Mouse (Mus musculus) MEL (cell line): ENCODE measurements around the gene Kcnab1. TPM values are rescaled to one million over a fixed set of nuclear protein-coding genes. Genes with fewer than 3 reads are reported as not detected.

ENCODE experiments used
- DNase-seq: peaks from one replicate; pipeline ENCODE4 v3.0.0; 2011; ENCODE audit warnings: low read depth, low spot score
- H3K27ac ChIP-seq: 2 replicates; pipeline ENCODE4 v1.5.1; 2012; ENCODE audit warnings: low read depth, mild to moderate bottlenecking, control low read depth, low read length, moderate library complexity; ENCODE audit not compliant: control insufficient read depth
- H3K27me3 ChIP-seq, 2 experiments: fragments of 150-350 bp in 1 of 2; sonication (generic) in 1 of 2; 2 replicates each; pipeline ENCODE4 v1.6.1; 2012; ENCODE audit warnings: low read length in 2 of 2, mild to moderate bottlenecking in 2 of 2, improper control_type of control experiment in 1 of 2, moderate library complexity in 1 of 2; ENCODE audit not compliant: insufficient read depth in 2 of 2, control insufficient read depth in 1 of 2
- H3K36me3 ChIP-seq, 2 experiments: 2 replicates each; pipeline ENCODE4 v1.6.1; 2012 to 2014; ENCODE audit warnings: low read length in 2 of 2, improper control_type of control experiment in 1 of 2, inconsistent platforms in 1 of 2, mild to moderate bottlenecking in 1 of 2; ENCODE audit not compliant: insufficient read depth in 2 of 2, control insufficient read depth in 1 of 2
- H3K4me1 ChIP-seq, 2 experiments: fragments of 150-350 bp in 1 of 2; sonication (generic) in 1 of 2; 2 replicates each; pipeline ENCODE4 v1.6.1; 2012; ENCODE audit warnings: low read length in 2 of 2, improper control_type of control experiment in 1 of 2, mild to moderate bottlenecking in 1 of 2; ENCODE audit not compliant: insufficient read depth in 2 of 2, control insufficient read depth in 1 of 2
- H3K4me3 ChIP-seq, 2 experiments: fragments of 150-350 bp in 1 of 2; sonication (generic) in 1 of 2; 2 replicates each; pipeline ENCODE4 v1.5.1; 2012; ENCODE audit warnings: low read depth in 2 of 2, low read length in 2 of 2, mild to moderate bottlenecking in 2 of 2, moderate library complexity in 2 of 2, control low read depth in 1 of 2, improper control_type of control experiment in 1 of 2; ENCODE audit not compliant: control insufficient read depth in 1 of 2, insufficient read depth in 1 of 2
- H3K79me2 ChIP-seq: 2 replicates; pipeline ENCODE4 v1.6.1; 2012; ENCODE audit warnings: mild to moderate bottlenecking, low read length, moderate library complexity; ENCODE audit not compliant: control insufficient read depth, poor library complexity, insufficient read depth
- H3K9ac ChIP-seq: 2 replicates; pipeline ENCODE4 v1.6.1; 2012; ENCODE audit warnings: low read depth, mild to moderate bottlenecking, control low read depth, low read length, moderate library complexity; ENCODE audit not compliant: control insufficient read depth, poor library complexity, severe bottlenecking
- H3K9me3 ChIP-seq: fragments of 150-350 bp; sonication (generic); replicated peaks from 2 replicates; pipeline ENCODE4 v1.6.1; 2012; ENCODE audit warnings: mild to moderate bottlenecking, low read length, improper control_type of control experiment, moderate library complexity; ENCODE audit not compliant: insufficient read depth
- CTCF ChIP-seq, 3 experiments: IDR thresholded peaks in 2 of 3; conservative IDR thresholded peaks in 1 of 3; 2 replicates each; pipeline ENCODE4 v1.5.1; 2011 to 2012; ENCODE audit warnings: low read length in 3 of 3, low read depth in 2 of 3, mild to moderate bottlenecking in 2 of 3, improper control_type of control experiment in 1 of 3, inconsistent platforms in 1 of 3, mixed read lengths in 1 of 3, moderate library complexity in 1 of 3; ENCODE audit not compliant: control insufficient read depth in 1 of 3, insufficient read depth in 1 of 3, poor library complexity in 1 of 3, severe bottlenecking in 1 of 3
- E2F4 ChIP-seq: IDR thresholded peaks from 2 replicates; pipeline ENCODE4 v1.6.1; 2011; ENCODE audit warnings: low read depth, low read length, improper control_type of control experiment, borderline replicate concordance
- ELF1 ChIP-seq: IDR thresholded peaks from 2 replicates; pipeline ENCODE4 v1.6.1; 2014; ENCODE audit warnings: low read depth, mild to moderate bottlenecking, inconsistent platforms, low read length, improper control_type of control experiment, moderate library complexity
- EP300 ChIP-seq, 2 experiments: IDR thresholded peaks; 2 replicates each; pipeline ENCODE4 v1.6.1; 2011; ENCODE audit warnings: improper control_type of control experiment in 2 of 2, low read length in 2 of 2, low read depth in 1 of 2, mild to moderate bottlenecking in 1 of 2
- GATA1 ChIP-seq: IDR thresholded peaks from 2 replicates; pipeline ENCODE4 v1.6.1; 2011; ENCODE audit warnings: low read depth, low read length, improper control_type of control experiment
- HCFC1 ChIP-seq: IDR thresholded peaks from 2 replicates; pipeline ENCODE4 v1.6.1; 2012; ENCODE audit warnings: low read depth, mild to moderate bottlenecking, inconsistent platforms, low read length, improper control_type of control experiment, moderate library complexity
- KAT2A ChIP-seq: conservative IDR thresholded peaks from 2 replicates; pipeline ENCODE4 v1.6.1; 2012; ENCODE audit warnings: low read depth, low read length, improper control_type of control experiment, inconsistent platforms
- MAZ ChIP-seq: IDR thresholded peaks from 2 replicates; pipeline ENCODE4 v1.6.1; 2012; ENCODE audit warnings: low read depth, mild to moderate bottlenecking, inconsistent platforms, low read length, improper control_type of control experiment
- MEF2A ChIP-seq: IDR thresholded peaks from 2 replicates; pipeline ENCODE4 v1.6.1; 2014; ENCODE audit warnings: low read depth, mild to moderate bottlenecking, inconsistent platforms, low read length, improper control_type of control experiment; ENCODE audit not compliant: poor library complexity, insufficient replicate concordance, severe bottlenecking; ENCODE audit errors: extremely low read depth
- MXI1 ChIP-seq: IDR thresholded peaks from 2 replicates; pipeline ENCODE4 v1.6.1; 2011; ENCODE audit warnings: mild to moderate bottlenecking, low read depth, low read length, improper control_type of control experiment
- MYC ChIP-seq: IDR thresholded peaks from 2 replicates; pipeline ENCODE4 v1.6.1; 2011; ENCODE audit warnings: low read depth, mild to moderate bottlenecking, low read length, improper control_type of control experiment, moderate library complexity
- NELFE ChIP-seq: IDR thresholded peaks from 2 replicates; pipeline ENCODE4 v1.6.1; 2011; ENCODE audit warnings: low read depth, low read length, improper control_type of control experiment
- NRF1 ChIP-seq: IDR thresholded peaks from 2 replicates; pipeline ENCODE4 v1.6.1; 2014; ENCODE audit warnings: low read depth, mild to moderate bottlenecking, inconsistent platforms, low read length, improper control_type of control experiment, moderate library complexity; ENCODE audit not compliant: poor library complexity, insufficient read depth, severe bottlenecking
- POLR2A ChIP-seq, 2 experiments: IDR thresholded peaks; 2 replicates each; pipeline ENCODE4 v1.6.1; 2011 to 2012; ENCODE audit warnings: low read length in 2 of 2, mild to moderate bottlenecking in 2 of 2, control low read depth in 1 of 2, improper control_type of control experiment in 1 of 2, low read depth in 1 of 2, moderate library complexity in 1 of 2; ENCODE audit not compliant: control insufficient read depth in 1 of 2, insufficient read depth in 1 of 2, poor library complexity in 1 of 2
- POLR2AphosphoS2 ChIP-seq: IDR thresholded peaks from 2 replicates; pipeline ENCODE4 v1.6.1; 2011; ENCODE audit warnings: low read length, improper control_type of control experiment
- POLR2AphosphoS5 ChIP-seq: IDR thresholded peaks from 2 replicates; pipeline ENCODE4 v1.6.1; 2012; ENCODE audit warnings: low read depth, borderline replicate concordance, mild to moderate bottlenecking, inconsistent platforms, low read length, moderate library complexity, mixed read lengths
- SIN3A ChIP-seq: IDR thresholded peaks from 2 replicates; pipeline ENCODE4 v1.6.1; 2012; ENCODE audit warnings: low read length, improper control_type of control experiment, inconsistent platforms
- TCF12 ChIP-seq: IDR thresholded peaks from 2 replicates; pipeline ENCODE4 v1.6.1; 2014; ENCODE audit warnings: low read depth, mild to moderate bottlenecking, inconsistent platforms, low read length, improper control_type of control experiment, moderate library complexity
- USF1 ChIP-seq: IDR thresholded peaks from 2 replicates; pipeline ENCODE4 v1.6.1; 2014; ENCODE audit warnings: low read depth, mild to moderate bottlenecking, inconsistent platforms, low read length, improper control_type of control experiment, moderate library complexity
- ZKSCAN1 ChIP-seq: IDR thresholded peaks from 2 replicates; pipeline ENCODE4 v1.6.1; 2012; ENCODE audit warnings: low read depth, mild to moderate bottlenecking, inconsistent platforms, low read length, improper control_type of control experiment, moderate library complexity
- ZMIZ1 ChIP-seq: IDR thresholded peaks from 2 replicates; pipeline ENCODE4 v1.6.1; 2012; ENCODE audit warnings: low read depth, mild to moderate bottlenecking, inconsistent platforms, low read length, improper control_type of control experiment, moderate library complexity
- polyA plus RNA-seq, 2 experiments: library from polyadenylated mRNA; stranded (reverse) in 1 of 2; unstranded in 1 of 2; fragments of >175 nt in 1 of 2; fragments of >200 nt in 1 of 2; gene quantifications; 2 replicates each; pipeline versions ENCODE4 v1.2.1 to v1.2.4; 2012; ENCODE audit warnings: low replicate concordance in 2 of 2, low read depth in 1 of 2; ENCODE audit not compliant: insufficient read length in 2 of 2, insufficient read depth in 1 of 2, missing spikeins in 1 of 2
- total RNA-seq: library from RNA; depleted of rRNA; stranded (reverse); fragments of 300-350 nt; gene quantifications from 2 replicates; pipeline ENCODE4 v1.2.3, GENCODE M21; 2012

Gene Kcnab1
- total and polyA plus RNA-seq, 3 experiments, result 0.06 to 0.08 TPM; not detected in 1

DNA sequence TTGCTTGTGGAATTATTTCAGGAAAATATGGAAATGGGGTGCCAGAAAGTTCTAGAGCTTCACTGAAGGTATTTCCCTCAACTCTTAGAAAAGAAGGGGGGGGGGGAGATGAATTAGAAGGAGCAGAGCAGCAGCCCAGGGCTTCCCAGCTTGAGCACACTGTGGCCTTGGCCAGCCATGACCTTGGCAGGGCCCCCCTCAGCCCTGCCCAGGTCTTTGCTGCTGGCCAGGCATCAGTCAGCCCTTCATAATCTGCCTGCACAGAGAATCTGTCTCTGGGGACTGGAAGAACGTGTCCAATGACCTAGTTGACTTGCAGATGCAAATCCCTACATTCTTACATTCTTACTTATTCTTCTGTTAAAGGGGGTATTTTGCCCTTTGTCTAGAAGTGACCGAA, 249.1 kb downstream of the Kcnab1 start:
- no peaks in the 10 kb centered on the region for H3K79me2 ChIP-seq
- TF ChIP-seq E2F4 (no peak), EP300 (IDR thresholded peaks at IDR 0.05; ENCODE audit: low read depth in 1 of 2, low read length in 2 of 2) (no peak), NRF1 (no peak), MEF2A (no peak), CTCF (IDR thresholded peaks at IDR 0.05 in 2 of 3, conservative IDR thresholded peaks at IDR 0.05 in 1 of 3; ENCODE audit: control insufficient read depth in 1 of 3, insufficient read depth in 1 of 3, low read depth in 2 of 3, low read length in 3 of 3, poor library complexity in 1 of 3, severe bottlenecking in 1 of 3) (no peak), ELF1 (no peak), SIN3A (no peak), POLR2A (IDR thresholded peaks at IDR 0.05; ENCODE audit: control insufficient read depth in 1 of 2, insufficient read depth in 1 of 2, low read depth in 1 of 2, low read length in 2 of 2, poor library complexity in 1 of 2) (no peak), POLR2AphosphoS5 (no peak), KAT2A (no peak), GATA1 (no peak), ZKSCAN1 (no peak), USF1 (no peak), MXI1 (no peak)
- no peaks in the 10 kb centered on the region for H3K27me3 ChIP-seq
- H3K36me3 ChIP-seq, result peaks cover 0 to 17% of the 10 kb centered on the region in 2 experiments; a peak in 2 of 4 replicates
- no peak overlapping the region for H3K9ac ChIP-seq
- DNase-seq, result no peak
- no peak overlapping the region for H3K27ac ChIP-seq
- no peaks in the 10 kb centered on the region for H3K9me3 ChIP-seq
- no peak overlapping the region for H3K4me3 ChIP-seq
- H3K4me1 ChIP-seq, result peaks cover 3 to 17% of the 10 kb centered on the region in 2 experiments; a peak in 3 of 4 replicates

DNA sequence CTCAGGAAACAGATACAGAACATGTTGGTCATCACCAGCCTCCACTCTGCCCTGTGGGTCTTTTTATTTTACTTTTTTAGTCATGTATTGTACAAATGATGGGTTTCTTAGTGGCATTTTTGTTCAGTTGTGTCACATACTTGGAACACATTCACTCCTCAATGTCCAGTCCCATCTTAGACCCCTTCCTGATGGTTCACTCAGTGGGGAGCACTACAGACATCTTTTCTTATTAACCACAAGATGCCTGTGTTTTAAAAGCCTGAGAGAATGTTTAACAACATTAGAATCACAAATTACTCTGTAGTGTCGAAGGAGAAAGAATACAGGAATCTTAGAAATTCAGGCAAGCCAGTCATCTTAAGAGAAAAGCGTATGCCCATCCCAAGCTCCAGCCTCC, 249.7 kb downstream of the Kcnab1 start:
- no peak overlapping the region for H3K9ac ChIP-seq
- no peak overlapping the region for H3K4me3 ChIP-seq
- peaks cover 0 to 17% of the 10 kb centered on the region in 2 experiments; a peak in 2 of 4 replicates for H3K36me3 ChIP-seq
- H3K27me3 ChIP-seq, result no peaks in the 10 kb centered on the region
- no peak for TF ChIP-seq MAZ
- TF ChIP-seq MXI1, result no peak
- TF ChIP-seq SIN3A, result no peak
- no peak for TF ChIP-seq ZMIZ1
- no peak for TF ChIP-seq TCF12
- no peak for TF ChIP-seq NRF1
- TF ChIP-seq NELFE, result no peak
- no peak for TF ChIP-seq HCFC1
- TF ChIP-seq POLR2AphosphoS2, result no peak
- no peak for TF ChIP-seq GATA1
- TF ChIP-seq KAT2A, result no peak
- TF ChIP-seq MYC, result no peak
- H3K27ac ChIP-seq, result no peak overlapping the region
- H3K79me2 ChIP-seq, result no peaks in the 10 kb centered on the region
- peaks cover 3 to 17% of the 10 kb centered on the region in 2 experiments; a peak in 3 of 4 replicates for H3K4me1 ChIP-seq
- no peaks in the 10 kb centered on the region for H3K9me3 ChIP-seq
- DNase-seq, result no peak
